Mouse (Mus musculus): ENCODE results near the gene Adrb1.
A peak's percentile ranks its signal among the peaks of the same experiment; 100 is the strongest.

Gene Adrb1

GRCm38 (mm10) chr19:56703238-56704097 lies 18.5 kb upstream of the Adrb1 start:
- no peak for DNase-seq (ENCODE audit: extremely low spot score, low spot score)

- DNase-seq (ENCODE audit: extremely low spot score, low spot score), result no peak
Measured at GRCm38 (mm10) chr19:56705026-56705675, 16.8 kb upstream of the Adrb1 start.

GRCm38 (mm10) chr19:56708794-56709193 lies 13.2 kb upstream of the Adrb1 start:
- no peak for DNase-seq (ENCODE audit: extremely low spot score, low spot score)

- no peak for DNase-seq (ENCODE audit: extremely low spot score, low spot score)
Measured at GRCm38 (mm10) chr19:56710131-56710905, 11.7 kb upstream of the Adrb1 start.

- DNase-seq (ENCODE audit: extremely low spot score, low spot score), result no peak
Measured at GRCm38 (mm10) chr19:56713613-56714012, 8.4 kb upstream of the Adrb1 start.

GRCm38 (mm10) chr19:56714661-56715170 lies 7.3 kb upstream of the Adrb1 start:
- DNase-seq (ENCODE audit: extremely low spot score, low spot score), result no peak

GRCm38 (mm10) chr19:56718046-56718445 lies 4.0 kb upstream of the Adrb1 start:
- no peak for DNase-seq (ENCODE audit: extremely low spot score, low spot score)

- DNase-seq (ENCODE audit: extremely low spot score, low spot score), result no peak
Measured at GRCm38 (mm10) chr19:56720882-56721281, 1.1 kb upstream of the Adrb1 start.

- no peak for DNase-seq (ENCODE audit: extremely low spot score, low spot score)
Measured at GRCm38 (mm10) chr19:56722291-56722707, 300 bp downstream of the Adrb1 start.

GRCm38 (mm10) chr19:56722711-56723330 lies 822 bp downstream of the Adrb1 start:
- DNase-seq (ENCODE audit: extremely low spot score, low spot score), result peak; percentile 70

- peak; percentile 76 for DNase-seq (ENCODE audit: extremely low spot score, low spot score)
Measured at GRCm38 (mm10) chr19:56723331-56724125, 1.5 kb downstream of the Adrb1 start.

GRCm38 (mm10) chr19:56724126-56724597 lies 2.2 kb downstream of the Adrb1 start:
- no peak for DNase-seq (ENCODE audit: extremely low spot score, low spot score)

GRCm38 (mm10) chr19:56727170-56727877 lies 5.3 kb downstream of the Adrb1 start:
- no peak for DNase-seq (ENCODE audit: extremely low spot score, low spot score)

GRCm38 (mm10) chr19:56734033-56734572 lies 12.1 kb downstream of the Adrb1 start:
- DNase-seq (ENCODE audit: extremely low spot score, low spot score), result no peak

- DNase-seq (ENCODE audit: extremely low spot score, low spot score), result no peak
Measured at GRCm38 (mm10) chr19:56735747-56736146, 13.7 kb downstream of the Adrb1 start.

GRCm38 (mm10) chr19:56736287-56736686 lies 14.3 kb downstream of the Adrb1 start:
- no peak for DNase-seq (ENCODE audit: extremely low spot score, low spot score)

- DNase-seq (ENCODE audit: extremely low spot score, low spot score), result no peak
Measured at GRCm38 (mm10) chr19:56745061-56745460, 23.1 kb downstream of the Adrb1 start.

- DNase-seq (ENCODE audit: extremely low spot score, low spot score), result no peak
Measured at GRCm38 (mm10) chr19:56745528-56745927, 23.5 kb downstream of the Adrb1 start.

- no peak for DNase-seq (ENCODE audit: extremely low spot score, low spot score)
Measured at GRCm38 (mm10) chr19:56746618-56747017, 24.6 kb downstream of the Adrb1 start.

Data from neural tube, embryonic 10.5 days (tissue).